Mouse (Mus musculus): ENCODE data around the gene Lingo2. TPM values are rescaled to one million over a fixed set of nuclear protein-coding genes. Genes with fewer than 3 reads are reported as not detected.
A peak's percentile ranks its signal among the peaks of the same experiment; 100 is the strongest.
"Not testable (repeated sequence)": the region's sequence is repeated elsewhere in the genome, so short reads cannot be mapped to it uniquely, and the experiment has no call there.

Lingo2 gene
- polyA plus RNA-seq, 1 experiment from 2014 or later = 16.7 TPM

DNA sequence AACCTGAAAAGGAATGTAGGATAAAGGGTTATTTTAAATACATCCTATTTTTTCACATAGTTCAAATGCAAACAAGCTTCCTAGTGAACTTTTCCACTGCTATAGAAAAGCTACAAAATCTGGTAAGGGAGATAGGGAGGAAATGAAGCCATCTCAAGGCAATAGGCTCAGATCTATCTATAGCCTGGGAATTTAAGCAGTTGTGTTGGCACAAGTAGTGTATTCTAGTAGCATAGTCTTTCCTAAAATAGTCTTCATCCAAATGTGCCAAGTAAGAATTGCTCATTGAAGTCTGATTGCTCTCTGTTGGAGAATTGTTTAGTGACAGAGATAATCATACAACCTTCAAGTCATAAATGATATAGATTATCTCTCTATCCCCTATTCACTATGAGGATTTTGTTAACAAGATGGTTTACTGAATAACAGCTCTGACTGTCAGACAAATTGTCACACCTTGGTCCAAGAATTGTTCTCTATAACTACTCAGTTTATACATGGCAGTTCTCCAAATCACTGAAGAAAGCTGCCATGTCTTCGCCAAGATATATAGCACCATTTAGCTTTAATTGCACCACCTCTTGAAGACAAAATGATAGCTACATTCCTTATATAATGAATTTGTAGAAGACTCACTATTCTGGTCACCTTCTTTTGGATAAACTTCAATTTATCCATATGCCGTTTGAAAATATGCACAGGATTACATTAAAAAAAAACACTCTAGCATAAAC is 688.9 kb downstream of the Lingo2 start:
- H3K9ac ChIP-seq = no peak overlapping the region
- H3K4me3 ChIP-seq = no peak overlapping the region
- H3K4me1 ChIP-seq = no peaks in the 10 kb centered on the region
- 97% methylated on average over 2 of the region's 2 CpGs for WGBS
- no peaks in the 10 kb centered on the region for H3K9me3 ChIP-seq
- H3K27me3 ChIP-seq (replicated peaks) = no peaks in the 10 kb centered on the region
- H3K27ac ChIP-seq = no peak overlapping the region
- no peaks in the 10 kb centered on the region for H3K36me3 ChIP-seq
- ATAC-seq (ENCODE audit: low FRiP score, low read depth) = no peak
- no peak overlapping the region for H3K4me2 ChIP-seq (replicated peaks)

DNA sequence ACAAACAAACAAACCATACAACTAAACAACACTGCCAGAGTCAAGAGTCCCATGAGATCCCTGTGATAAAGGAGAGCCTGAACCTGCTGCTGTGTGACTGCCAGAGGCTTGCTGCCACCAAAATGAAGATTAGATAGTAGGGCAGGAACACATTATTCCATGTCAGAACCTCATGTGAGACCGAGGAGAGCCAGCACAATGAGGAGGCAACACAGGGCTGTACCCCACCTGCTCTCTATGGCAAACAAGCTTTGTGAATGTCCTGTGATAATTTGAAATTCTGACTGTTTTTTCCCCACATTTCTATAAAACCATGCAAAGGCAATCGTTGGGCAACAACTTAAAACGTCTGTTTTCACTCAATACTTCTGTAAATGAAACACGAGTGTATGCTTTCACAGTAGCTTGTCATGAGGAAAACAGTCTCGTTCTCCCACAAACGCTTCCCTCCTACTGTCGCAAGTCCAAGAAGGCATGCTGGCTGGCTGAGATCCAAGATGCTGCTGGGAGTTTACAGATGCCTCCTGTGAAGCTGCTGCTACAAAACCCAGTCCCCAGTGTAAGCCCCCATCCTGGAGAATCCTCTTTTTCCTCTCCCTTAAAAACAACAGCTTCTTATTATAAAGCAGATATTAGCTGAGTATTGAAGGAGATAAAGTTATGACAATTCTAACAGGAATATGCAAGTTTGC is 765.2 kb downstream of the Lingo2 start:
- no peaks in the 10 kb centered on the region for H3K9me3 ChIP-seq
- whole genome bisulfite sequencing = 56% methylated on average over 7 of the region's 7 CpGs
- no peaks in the 10 kb centered on the region for H3K27me3 ChIP-seq (replicated peaks)
- no peaks in the 10 kb centered on the region for H3K4me1 ChIP-seq
- no peak overlapping the region for H3K27ac ChIP-seq
- H3K4me3 ChIP-seq = no peak overlapping the region
- H3K36me3 ChIP-seq = no peaks in the 10 kb centered on the region
- no peak overlapping the region for H3K4me2 ChIP-seq (replicated peaks)
- no peak for ATAC-seq (ENCODE audit: low FRiP score, low read depth)
- no peak overlapping the region for H3K9ac ChIP-seq

DNA sequence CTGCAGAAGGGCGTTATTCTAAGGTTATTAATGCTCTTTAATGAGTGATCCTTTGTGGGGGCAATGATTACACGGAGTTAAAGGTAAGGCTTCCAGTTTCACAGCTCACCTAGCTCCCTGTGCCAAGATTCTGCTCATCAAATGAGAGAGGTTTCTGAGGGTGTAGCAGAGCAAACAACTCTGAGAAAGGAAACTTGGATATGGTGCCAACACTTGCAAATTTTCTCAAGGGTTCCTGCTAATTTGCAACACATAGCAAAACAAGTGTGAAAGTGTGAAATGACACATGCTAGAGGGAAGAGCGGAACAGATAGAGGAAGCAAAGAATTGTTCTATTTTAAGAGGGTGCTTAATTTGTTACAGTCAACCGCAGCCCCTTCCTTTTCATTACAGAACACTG is 767.9 kb downstream of the Lingo2 start:
- Histone ChIP-seq H3K4me1 (no peaks in the 10 kb centered on the region), H3K9ac (no peak overlapping the region), H3K36me3 (no peaks in the 10 kb centered on the region), H3K27ac (no peak overlapping the region), H3K27me3 (replicated peaks) (no peaks in the 10 kb centered on the region), H3K9me3 (no peaks in the 10 kb centered on the region), H3K4me3 (no peak overlapping the region), H3K4me2 (replicated peaks) (no peak overlapping the region)
- WGBS = 52% methylated on average over 4 of the region's 4 CpGs
- ATAC-seq (ENCODE audit: low FRiP score, low read depth) = no peak

- no peak overlapping the region for H3K4me3 ChIP-seq
- H3K4me1 ChIP-seq = no peaks in the 10 kb centered on the region
- 38% methylated on average over 1 of the region's 1 CpGs for WGBS
- H3K9me3 ChIP-seq = no peaks in the 10 kb centered on the region
- H3K27me3 ChIP-seq (replicated peaks) = no peaks in the 10 kb centered on the region
- H3K27ac ChIP-seq = no peak overlapping the region
- H3K4me2 ChIP-seq (replicated peaks) = no peak overlapping the region
- H3K36me3 ChIP-seq = no peaks in the 10 kb centered on the region
- ATAC-seq (ENCODE audit: low FRiP score, low read depth) = no peak
- no peak overlapping the region for H3K9ac ChIP-seq
Measured at GRCm38 (mm10) chr4:36170099-36170498, 781.4 kb downstream of the Lingo2 start.

- Histone ChIP-seq H3K4me1 (no peaks in the 10 kb centered on the region), H3K27me3 (replicated peaks) (no peaks in the 10 kb centered on the region), H3K36me3 (no peaks in the 10 kb centered on the region), H3K4me2 (replicated peaks) (no peak overlapping the region), H3K9me3 (no peaks in the 10 kb centered on the region), H3K9ac (no peak overlapping the region), H3K4me3 (no peak overlapping the region), H3K27ac (no peak overlapping the region)
- ATAC-seq (ENCODE audit: low FRiP score, low read depth) = no peak
Measured at GRCm38 (mm10) chr4:36131341-36131740, 820.2 kb downstream of the Lingo2 start.

- no peaks in the 10 kb centered on the region for H3K9me3 ChIP-seq
- no peak for ATAC-seq (ENCODE audit: low FRiP score, low read depth)
Measured at GRCm38 (mm10) chr4:36095482-36095881, 856.1 kb downstream of the Lingo2 start.

GRCm38 (mm10) chr4:36081095-36081852 is 870.3 kb downstream of the Lingo2 start:
- WGBS = 76% methylated on average over 3 of the region's 3 CpGs
- no peak overlapping the region for H3K9ac ChIP-seq
- no peaks in the 10 kb centered on the region for H3K9me3 ChIP-seq
- H3K4me3 ChIP-seq = no peak overlapping the region
- no peak for ATAC-seq (ENCODE audit: low FRiP score, low read depth)
- no peaks in the 10 kb centered on the region for H3K27me3 ChIP-seq (replicated peaks)
- no peaks in the 10 kb centered on the region for H3K36me3 ChIP-seq
- H3K4me2 ChIP-seq (replicated peaks) = no peak overlapping the region
- no peak overlapping the region for H3K27ac ChIP-seq
- no peaks in the 10 kb centered on the region for H3K4me1 ChIP-seq

More at GRCm38 (mm10) chr4:36095482-36095881, 856.1 kb downstream of the Lingo2 start:
- H3K27me3 ChIP-seq (replicated peaks) = no peaks in the 10 kb centered on the region
- no peak overlapping the region for H3K4me2 ChIP-seq (replicated peaks)
- H3K27ac ChIP-seq = no peak overlapping the region
- 74% methylated on average over 4 of the region's 4 CpGs for WGBS
- no peak overlapping the region for H3K4me3 ChIP-seq
- H3K4me1 ChIP-seq = no peaks in the 10 kb centered on the region
- H3K36me3 ChIP-seq = no peaks in the 10 kb centered on the region
- H3K9ac ChIP-seq = no peak overlapping the region

DNA sequence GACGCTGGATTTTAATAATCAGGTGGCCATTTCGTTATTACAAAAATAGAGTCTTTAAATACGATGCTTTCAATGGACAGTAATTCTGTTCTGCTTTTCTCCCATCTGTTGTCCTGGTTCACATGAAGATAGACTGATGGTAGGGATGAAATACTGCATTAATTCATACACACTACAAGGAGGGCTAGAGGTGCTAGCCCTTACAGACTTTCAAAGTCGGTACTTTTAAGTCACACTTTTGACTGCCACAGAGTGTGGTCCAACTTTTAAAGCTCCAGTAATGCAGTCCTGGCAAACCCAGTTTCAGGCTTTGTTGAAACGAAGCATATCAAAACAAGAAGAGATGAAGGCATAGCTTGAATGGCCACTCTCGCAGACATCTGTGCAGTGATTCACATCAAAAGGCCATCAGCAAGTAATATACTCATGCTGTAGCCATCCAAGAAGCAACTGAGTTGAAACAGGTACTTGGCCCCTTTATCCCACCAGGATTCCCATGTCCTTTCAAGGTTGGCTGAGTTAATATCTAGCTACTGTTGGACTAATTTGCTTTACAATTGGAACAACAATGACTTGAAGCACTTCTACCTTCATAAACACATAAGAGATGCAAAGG is 872.5 kb downstream of the Lingo2 start:
- no peak overlapping the region for H3K9ac ChIP-seq
- no peaks in the 10 kb centered on the region for H3K27me3 ChIP-seq (replicated peaks)
- H3K4me2 ChIP-seq (replicated peaks) = no peak overlapping the region
- no peak overlapping the region for H3K4me3 ChIP-seq
- ATAC-seq (ENCODE audit: low FRiP score, low read depth) = no peak
- no peak overlapping the region for H3K27ac ChIP-seq
- 90% methylated on average over 6 of the region's 6 CpGs for WGBS
- H3K9me3 ChIP-seq = no peaks in the 10 kb centered on the region
- no peaks in the 10 kb centered on the region for H3K4me1 ChIP-seq
- H3K36me3 ChIP-seq = no peaks in the 10 kb centered on the region

GRCm38 (mm10) chr4:36064701-36065100 is 886.8 kb downstream of the Lingo2 start:
- H3K27me3 ChIP-seq (replicated peaks); H3K9ac ChIP-seq; H3K36me3 ChIP-seq; ATAC-seq (ENCODE audit: low FRiP score, low read depth); H3K4me3 ChIP-seq; H3K27ac ChIP-seq; H3K9me3 ChIP-seq; H3K4me2 ChIP-seq (replicated peaks); H3K4me1 ChIP-seq: not testable (repeated sequence)
- 73% methylated on average over 1 of the region's 1 CpGs for WGBS

- peak; percentile 88 for ATAC-seq (ENCODE audit: low FRiP score, low read depth)
- Histone ChIP-seq H3K27ac (no peak overlapping the region), H3K27me3 (replicated peaks) (no peaks in the 10 kb centered on the region), H3K4me3 (no peak overlapping the region), H3K9me3 (no peaks in the 10 kb centered on the region), H3K36me3 (no peaks in the 10 kb centered on the region), H3K4me1 (peaks cover 9% of the 10 kb centered on the region; the same call in 1 of the 2 replicates), H3K4me2 (replicated peaks) (no peak overlapping the region), H3K9ac (no peak overlapping the region)
- 38% methylated on average over 6 of the region's 6 CpGs for WGBS
Measured at GRCm38 (mm10) chr4:36052791-36053376, 898.7 kb downstream of the Lingo2 start.

DNA sequence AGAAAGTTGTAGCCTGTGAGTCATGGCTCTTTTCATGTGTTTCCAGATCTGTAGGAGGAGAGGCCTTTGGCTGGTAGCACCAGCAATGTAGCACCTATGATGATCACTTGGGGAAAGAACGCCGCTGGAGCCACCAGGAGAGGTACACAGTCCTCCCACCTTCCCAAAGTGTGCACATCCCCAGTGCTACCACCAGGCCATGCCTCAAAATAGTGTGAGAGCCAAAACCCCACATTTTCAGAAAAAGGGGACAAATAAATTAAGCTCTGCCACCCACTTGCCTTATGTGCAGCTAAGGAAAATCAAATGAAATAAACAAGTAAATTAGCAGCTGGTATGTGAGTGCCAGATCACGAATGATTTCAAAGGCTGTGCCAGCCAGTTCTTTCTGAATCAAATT is 911.2 kb downstream of the Lingo2 start:
- no peak for ATAC-seq (ENCODE audit: low FRiP score, low read depth)
- WGBS = 90% methylated on average over 3 of the region's 3 CpGs
- H3K27me3 ChIP-seq (replicated peaks) = no peaks in the 10 kb centered on the region
- H3K27ac ChIP-seq = no peak overlapping the region
- H3K9me3 ChIP-seq = no peaks in the 10 kb centered on the region
- no peak overlapping the region for H3K4me3 ChIP-seq
- H3K4me2 ChIP-seq (replicated peaks) = no peak overlapping the region
- H3K4me1 ChIP-seq = no peaks in the 10 kb centered on the region
- H3K9ac ChIP-seq = no peak overlapping the region
- H3K36me3 ChIP-seq = no peaks in the 10 kb centered on the region

- ATAC-seq (ENCODE audit: low FRiP score, low read depth) = no peak
- no peaks in the 10 kb centered on the region for H3K27me3 ChIP-seq (replicated peaks)
- no peaks in the 10 kb centered on the region for H3K36me3 ChIP-seq
- H3K4me2 ChIP-seq (replicated peaks) = no peak overlapping the region
- H3K27ac ChIP-seq = no peak overlapping the region
- H3K9ac ChIP-seq = no peak overlapping the region
- 97% methylated on average over 2 of the region's 2 CpGs for WGBS
- H3K4me3 ChIP-seq = no peak overlapping the region
- no peaks in the 10 kb centered on the region for H3K4me1 ChIP-seq
- no peaks in the 10 kb centered on the region for H3K9me3 ChIP-seq
Measured at GRCm38 (mm10) chr4:36038742-36039141, 912.8 kb downstream of the Lingo2 start.

Measured in neural tube, embryonic 12.5 days (tissue).